Mouse (Mus musculus) liver, embryonic 14.5 days (tissue): ENCODE measurements around the gene Chrm3.

ENCODE experiments used
- CTCF ChIP-seq: IDR thresholded peaks from 2 replicates; pipeline ENCODE4 v1.5.1; 2016; ENCODE audit warnings: antibody characterized with exemption, low read depth, control low read depth
- EP300 ChIP-seq: IDR thresholded peaks from 2 replicates; pipeline ENCODE4 v1.6.1; 2016; ENCODE audit warnings: antibody characterized with exemption, low read depth

DNA sequence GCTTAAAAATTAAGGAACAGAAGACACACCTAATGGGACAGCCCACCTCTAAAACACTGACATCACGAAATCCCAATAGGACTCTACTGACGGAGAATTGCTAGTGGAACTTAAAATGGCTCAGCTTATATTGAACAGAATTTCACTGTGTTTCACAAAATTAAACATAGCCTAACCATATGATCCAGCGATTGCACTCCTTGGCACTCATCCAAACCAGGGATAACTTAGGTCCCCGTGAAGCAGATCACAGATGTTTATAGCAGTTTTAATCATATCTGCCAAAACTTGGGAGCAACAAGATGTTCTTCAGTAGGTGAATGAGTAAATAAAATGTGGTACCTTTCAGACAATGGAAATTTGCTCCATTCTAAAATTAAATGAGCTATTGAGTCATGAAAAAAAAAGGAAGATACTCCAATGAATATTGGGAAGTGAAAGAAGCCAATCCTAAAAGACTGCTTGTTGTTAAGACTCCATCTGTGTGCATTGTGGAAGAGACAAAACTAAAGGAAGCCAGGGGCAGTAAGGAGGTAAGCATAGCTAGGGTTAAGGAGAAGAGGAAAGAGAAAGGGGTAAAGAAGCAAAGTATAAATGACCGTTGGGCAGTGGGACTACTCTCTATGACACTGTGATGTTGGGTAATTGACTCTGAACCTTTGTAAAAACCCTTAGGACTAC, 109.0 kb downstream of the Chrm3 start:
- TF ChIP-seq CTCF: no peak
- TF ChIP-seq EP300: no peak
